Mouse (Mus musculus) ovary, postnatal 10 days (tissue): ENCODE measurements around the gene Srarp.

Experiments
- DNase-seq: peaks from one replicate; pipeline ENCODE4 v3.0.0; 2022; ENCODE audit warnings: low spot score

Gene Srarp

GRCm38 (mm10) chr4:141456193-141456938 lies 20.5 kb upstream of the Srarp start:
- no peak for DNase-seq

DNA sequence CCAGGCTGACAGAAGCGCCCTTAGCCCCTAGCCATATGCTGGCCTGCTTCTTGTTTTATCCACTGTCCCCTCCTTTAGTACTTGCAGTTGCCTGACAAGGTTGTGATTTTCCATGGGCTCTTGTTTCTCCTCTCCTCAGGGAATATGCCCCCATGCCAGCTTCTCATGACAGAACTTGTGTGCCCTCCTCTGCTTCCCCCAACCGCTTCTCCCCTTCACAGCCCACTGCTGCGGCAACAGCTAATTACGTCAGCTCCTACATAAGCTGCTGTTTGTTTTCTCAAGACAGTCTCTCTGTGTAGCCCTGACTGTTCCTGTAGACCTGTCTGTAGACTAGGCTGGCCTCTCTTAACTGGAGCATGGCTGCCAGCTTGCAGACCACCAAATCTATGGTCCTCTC lies 19.6 kb upstream of the Srarp start:
- no peak for DNase-seq

GRCm38 (mm10) chr4:141454581-141455350 lies 18.9 kb upstream of the Srarp start:
- DNase-seq, result no peak

DNA sequence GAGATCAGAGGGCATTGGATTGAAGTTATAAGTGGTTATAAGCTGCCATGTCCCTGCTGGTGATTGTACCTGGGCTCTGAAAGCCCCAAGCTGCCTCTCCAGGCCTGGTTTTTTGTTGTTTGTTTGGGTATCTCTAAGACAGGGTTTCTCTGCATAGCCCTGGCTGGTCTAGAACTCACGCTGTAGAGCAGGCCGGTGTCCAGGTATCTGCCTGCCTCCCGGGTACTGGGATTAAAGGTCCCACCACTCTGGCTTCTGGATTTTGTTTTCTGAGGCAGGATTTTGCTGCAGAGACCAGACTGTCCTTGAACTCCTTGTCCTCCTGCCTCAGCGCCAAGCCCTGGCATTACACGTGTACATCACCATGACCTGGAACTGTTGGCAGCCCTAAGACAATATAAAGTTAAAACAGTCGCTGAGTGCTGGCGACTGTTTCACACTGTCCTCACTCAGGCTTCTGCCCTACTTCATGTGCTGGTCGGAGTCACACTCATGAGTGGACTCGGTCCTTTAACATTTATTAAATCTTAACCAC lies 16.1 kb upstream of the Srarp start:
- no peak for DNase-seq

GRCm38 (mm10) chr4:141451251-141451650 lies 15.3 kb upstream of the Srarp start:
- no peak for DNase-seq

GRCm38 (mm10) chr4:141446211-141446610 lies 10.3 kb upstream of the Srarp start:
- DNase-seq, result no peak

DNA sequence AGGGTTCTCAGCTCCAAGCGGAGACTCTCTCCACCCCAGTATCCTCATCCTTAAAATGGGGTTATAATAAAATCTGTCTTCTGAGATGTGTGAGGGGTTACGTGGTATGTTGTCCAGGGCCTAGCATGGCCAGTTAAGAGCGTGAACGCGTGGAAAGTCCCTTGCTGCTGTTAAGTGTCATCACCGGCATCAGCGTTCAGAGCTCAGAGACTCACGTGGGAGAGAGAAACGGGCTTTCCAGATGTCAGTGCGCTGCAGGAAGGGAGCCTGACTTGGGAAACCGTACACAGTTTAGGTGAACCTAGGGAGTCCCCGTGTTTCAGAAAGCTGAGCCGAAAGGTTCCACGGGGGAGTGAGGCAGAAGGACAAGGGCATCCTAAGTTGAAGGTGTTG lies 9.4 kb upstream of the Srarp start:
- no peak for DNase-seq

DNA sequence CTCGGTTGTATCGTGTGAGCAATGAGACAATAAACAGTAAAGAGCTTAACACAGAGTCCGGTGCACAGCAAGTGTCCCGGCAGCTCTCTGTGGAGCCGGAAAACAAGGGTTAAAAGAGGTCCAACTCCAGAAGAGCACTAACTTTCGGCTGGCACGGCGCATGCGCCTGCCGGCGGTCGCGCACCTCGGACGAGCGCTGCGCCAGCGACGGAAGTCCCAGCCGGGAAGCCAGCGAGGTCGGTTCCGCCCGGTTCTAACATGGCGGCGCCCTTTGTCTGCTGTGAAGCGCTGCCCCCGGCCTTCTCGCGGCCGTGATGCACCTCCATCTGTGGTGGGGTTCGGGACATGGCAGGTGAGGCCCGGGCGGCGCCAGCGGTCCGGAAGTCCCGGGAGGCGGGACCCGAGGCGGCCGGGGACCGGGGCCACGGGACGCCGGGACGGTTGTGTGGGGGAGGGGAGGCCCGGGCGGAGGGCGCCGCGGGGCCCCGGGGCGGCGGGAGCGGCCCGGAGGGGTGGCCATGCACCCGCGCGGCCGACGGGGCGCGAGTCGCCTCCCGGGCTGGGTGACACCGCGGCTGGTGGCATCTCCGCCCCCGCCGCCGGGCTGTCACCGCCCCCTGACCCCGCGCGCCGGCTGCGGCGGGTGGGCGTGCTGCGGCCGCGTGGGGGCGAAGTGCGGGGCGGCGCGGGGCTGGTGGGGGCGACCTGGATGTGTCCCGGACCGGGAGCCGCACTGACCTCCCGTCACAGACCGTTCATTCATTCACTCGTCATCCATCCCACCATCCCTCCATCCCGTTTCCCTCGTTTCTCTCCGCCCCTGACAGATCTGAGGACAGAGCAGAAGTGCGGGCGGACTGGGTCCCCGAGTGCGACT lies 8.8 kb upstream of the Srarp start, which contains the start of gene Zbtb17:
TSS of gene Zbtb17 (plus strand) at position 204 of the 877 bp plus-strand sequence.
- peak; percentile 80 for DNase-seq

- DNase-seq, result no peak
Observed at GRCm38 (mm10) chr4:141443641-141444429, 7.9 kb upstream of the Srarp start.

DNA sequence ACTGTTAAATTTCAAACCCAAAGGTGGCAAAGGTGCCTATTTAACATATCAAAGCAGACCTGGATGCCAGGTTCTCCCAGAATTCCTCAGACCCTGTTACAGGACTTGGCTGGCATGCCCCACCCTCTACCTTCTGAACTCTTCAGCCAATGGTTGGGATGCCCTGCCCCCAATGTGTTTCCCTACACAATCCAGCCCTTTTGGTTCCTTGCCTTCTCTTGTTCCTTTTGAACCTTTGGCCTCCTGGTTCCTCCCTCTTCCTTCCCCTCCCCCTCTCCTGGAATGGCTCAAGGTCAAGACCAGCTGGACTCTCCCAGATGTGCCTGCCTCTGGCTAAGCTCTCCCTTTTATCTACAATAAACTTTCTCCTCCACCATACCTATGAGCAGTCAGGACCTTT lies 5.0 kb upstream of the Srarp start:
- DNase-seq, result no peak

DNA sequence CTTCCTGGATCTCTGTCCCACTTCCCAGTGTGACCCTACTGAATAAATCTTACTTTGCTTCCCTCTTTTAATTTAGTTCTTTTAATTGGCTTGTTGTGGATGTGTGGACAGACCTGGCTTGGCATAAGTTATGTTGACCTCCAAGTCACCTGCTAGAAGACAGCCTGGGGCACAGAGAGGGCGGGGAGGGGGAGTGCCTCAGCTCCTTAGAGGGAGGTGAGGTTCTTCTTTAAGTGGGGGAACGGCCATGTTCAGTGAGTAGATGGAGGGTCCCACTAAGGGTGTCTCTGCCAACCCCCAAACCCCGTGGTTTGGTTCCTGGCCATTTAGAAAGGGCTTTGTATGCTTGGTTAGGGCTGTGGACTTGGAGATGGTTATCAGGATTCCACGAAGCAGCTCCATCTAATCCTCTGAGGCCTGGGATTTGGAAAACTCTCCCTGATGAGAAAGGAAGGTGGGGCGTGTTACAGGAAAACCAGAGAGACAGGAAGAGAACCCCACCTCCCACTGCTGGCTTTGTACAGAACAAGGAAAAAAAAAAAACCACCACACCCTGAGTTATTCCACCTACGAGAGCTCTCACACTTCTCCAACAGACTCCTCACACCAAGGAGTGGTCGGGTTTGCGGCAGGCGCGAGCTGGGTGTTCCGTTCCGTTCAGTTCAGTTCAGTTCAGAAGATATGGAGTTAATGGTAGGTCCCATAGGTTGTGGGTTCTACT lies 3.3 kb upstream of the Srarp start:
- no peak for DNase-seq

GRCm38 (mm10) chr4:141433191-141433590 lies 2.7 kb downstream of the Srarp start:
- no peak for DNase-seq

DNA sequence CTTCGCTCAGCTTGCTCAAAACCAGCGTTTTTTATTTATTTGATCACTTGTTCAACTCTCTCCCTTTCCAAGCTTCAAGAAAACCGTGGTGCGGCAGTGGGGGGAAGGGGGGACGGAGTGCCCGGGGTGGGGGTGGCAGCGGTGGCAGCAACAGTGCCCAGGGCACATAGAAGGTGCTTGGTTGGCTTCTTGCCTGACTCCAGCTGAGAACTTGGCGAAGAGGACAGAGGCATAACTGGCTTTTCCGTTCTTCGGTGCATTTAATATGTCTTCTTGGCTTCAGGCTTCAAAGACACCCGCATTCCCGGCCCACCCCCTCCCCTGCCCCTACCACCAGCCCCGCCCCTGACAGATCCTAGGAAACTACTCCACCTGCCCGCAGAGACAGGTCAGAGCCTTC lies 3.2 kb downstream of the Srarp start:
- DNase-seq, result no peak

- no peak for DNase-seq
Observed at GRCm38 (mm10) chr4:141430997-141431396, 4.9 kb downstream of the Srarp start.

DNA sequence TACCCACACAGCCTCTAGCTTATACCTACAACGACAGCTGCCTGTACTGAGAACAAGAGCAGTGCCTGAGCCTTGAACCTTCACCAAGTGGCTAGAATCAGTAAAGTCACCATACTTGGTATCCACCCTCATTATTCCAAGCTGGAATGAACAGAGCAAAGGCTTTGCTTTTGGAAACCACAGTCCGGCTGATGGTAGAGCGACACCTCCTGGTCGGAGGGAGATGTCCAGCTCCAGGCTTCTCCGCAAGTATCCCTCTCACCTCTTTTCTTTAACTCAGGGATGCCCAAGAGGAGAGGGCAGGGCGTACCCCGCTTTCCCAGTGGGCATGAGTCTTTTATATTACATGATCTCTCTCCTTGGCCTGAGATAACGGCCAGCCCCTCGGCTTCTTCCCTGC lies 6.1 kb downstream of the Srarp start:
- DNase-seq, result no peak

DNA sequence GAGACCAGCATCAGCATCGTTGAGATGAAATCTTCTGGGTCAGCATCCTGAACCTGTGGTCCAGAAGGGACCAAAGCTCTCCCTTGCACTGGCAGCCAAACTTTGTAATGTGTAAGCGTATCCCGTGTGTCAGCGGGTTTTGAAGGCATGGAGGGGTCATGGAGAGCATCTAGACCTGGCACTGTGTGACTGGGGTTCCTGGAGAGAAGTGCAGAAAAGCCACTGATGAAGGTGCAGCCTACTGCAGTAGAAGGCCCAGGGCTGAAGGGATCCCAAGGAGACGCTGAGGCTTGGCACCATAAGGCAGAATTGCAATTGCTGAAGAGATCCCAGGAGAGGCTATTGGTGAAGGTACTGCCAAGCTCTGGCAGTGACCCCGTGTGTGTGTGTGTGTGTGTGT lies 6.5 kb downstream of the Srarp start:
- DNase-seq, result no peak

GRCm38 (mm10) chr4:141427921-141428320 lies 8.0 kb downstream of the Srarp start:
- no peak for DNase-seq

GRCm38 (mm10) chr4:141426796-141427745 lies 8.8 kb downstream of the Srarp start:
- DNase-seq, result no peak
